Mouse (Mus musculus) Patski (cell line): Measurements from ENCODE around the gene 1700001L19Rik. TPM values are rescaled to one million over a fixed set of nuclear protein-coding genes. Genes with fewer than 3 reads are reported as not detected.

Source experiments
- ATAC-seq: fragments of 100-300 bp; one replicate; pipeline ENCODE4 v1.8.0; 2021
- CTCF ChIA-PET: fragments of 350-600 bp; sonication (Branson Sonifier 250); formaldehyde crosslinking; loops from one replicate; lab custom pipeline; 2022; ENCODE audit warnings: inconsistent platforms; lab: Charles Lee
- POLR2A ChIA-PET: fragments of 350-600 bp; sonication (Branson Sonifier 250); formaldehyde crosslinking; loops from one replicate; lab custom pipeline; 2022; ENCODE audit warnings: antibody characterized with exemption, inconsistent platforms; lab: Charles Lee
- DNase-seq: peaks from one replicate; pipeline ENCODE4 v3.0.0-alpha.2; 2011; ENCODE audit warnings: low read depth, low spot score
- H3K27me3 ChIP-seq: fragments of 371-371 bp; one replicate; pipeline ENCODE4 v1.5.1; 2021
- CTCF ChIP-seq: fragments of 100-300 bp; IDR thresholded peaks from one replicate; pipeline ENCODE4 v1.5.1; 2021
- in situ Hi-C: fragments of 300-500 bp; cut with MboI; formaldehyde crosslinking; loops from 3 replicates; pipeline ENCODE4 v1.11.1; 2018; ENCODE audit warnings: low pct_unique_long_range_greater_than_20kb, mixed read lengths
- polyA plus RNA-seq: library from polyadenylated mRNA; unstranded; gene quantifications from one replicate; pipeline ENCODE4 v1.2.3, GENCODE M21; 2021

Gene 1700001L19Rik
- polyA plus RNA-seq, 1 experiment from 2014 or later = not detected

- ATAC-seq (no peak), DNase-seq (no peak)
- no peaks in the 10 kb centered on the region for H3K27me3 ChIP-seq
- in situ Hi-C loops = loop anchor here (10.0 to 25.0 kb wide), 3 partner anchors 402 to 1052 kb away; no protein-coding TSS in a partner anchor
- no peak for TF ChIP-seq CTCF
- CTCF ChIA-PET = no interaction called here
- POLR2A ChIA-PET = interaction anchor here (0.6 kb wide), 1 partner anchor 469 kb away, joined by 3 read pairs; no protein-coding TSS in a partner anchor
Observed at GRCm38 (mm10) chr13:68603085-68603484, 5.9 kb downstream of the 1700001L19Rik start.

GRCm38 (mm10) chr13:68605689-68606126, 8.5 kb downstream of the 1700001L19Rik start:
- DNase-seq = no peak
- ChIA-PET POLR2A (no interaction called here), CTCF (no interaction called here)
- no peak for TF ChIP-seq CTCF
- H3K27me3 ChIP-seq = no peaks in the 10 kb centered on the region
- no peak for ATAC-seq
- in situ Hi-C loops = loop anchor here (10.0 to 25.0 kb wide), 3 partner anchors 399 to 1049 kb away; no protein-coding TSS in a partner anchor

GRCm38 (mm10) chr13:68607652-68608405, 10.6 kb downstream of the 1700001L19Rik start:
- H3K27me3 ChIP-seq = peaks cover 6% of the 10 kb centered on the region
- ATAC-seq (no peak), DNase-seq (no peak)
- ChIA-PET POLR2A (no interaction called here), CTCF (interaction anchor here (1.4 kb wide), 1 partner anchor 9 kb away, joined by 3 read pairs; no protein-coding TSS in a partner anchor)
- no peak for TF ChIP-seq CTCF
- in situ Hi-C loops = loop anchor here (10.0 to 25.0 kb wide), 3 partner anchors 397 to 1047 kb away; no protein-coding TSS in a partner anchor

GRCm38 (mm10) chr13:68622792-68623191, 25.6 kb downstream of the 1700001L19Rik start:
- in situ Hi-C loops = loop anchor here (25.0 kb wide), 1 partner anchor 465 kb away; no protein-coding TSS in a partner anchor
- ATAC-seq (no peak), DNase-seq (no peak)
- ChIA-PET POLR2A (no interaction called here), CTCF (no interaction called here)
- peaks cover 22% of the 10 kb centered on the region for H3K27me3 ChIP-seq
- TF ChIP-seq CTCF = no peak

DNA sequence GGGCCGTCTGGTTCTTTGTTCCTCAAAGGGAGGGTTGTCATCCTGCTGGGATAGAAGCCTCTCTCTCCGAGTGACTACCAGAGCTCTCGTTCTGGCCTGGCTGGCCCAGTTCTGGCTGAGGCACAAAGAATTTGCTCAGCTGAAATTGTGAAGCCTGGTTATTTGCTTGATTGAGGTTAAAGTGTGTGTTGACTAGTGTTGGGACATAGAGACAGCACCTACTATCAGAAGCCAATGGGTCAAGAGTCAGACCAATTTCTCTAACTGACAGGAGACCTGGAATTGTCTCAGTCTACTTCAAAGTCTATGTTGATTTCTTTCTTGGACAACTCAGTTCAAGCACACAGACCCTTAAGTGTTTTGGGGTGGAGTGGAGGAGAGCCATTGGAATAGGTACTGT, 29.8 kb downstream of the 1700001L19Rik start:
- no peak for TF ChIP-seq CTCF
- DNase-seq (no peak), ATAC-seq (no peak)
- peaks cover 9% of the 10 kb centered on the region for H3K27me3 ChIP-seq
- POLR2A ChIA-PET = no interaction called here
- in situ Hi-C loops = no loop called here
- CTCF ChIA-PET = no interaction called here

- in situ Hi-C loops = no loop called here
- ChIA-PET CTCF (no interaction called here), POLR2A (no interaction called here)
- H3K27me3 ChIP-seq = no peaks in the 10 kb centered on the region
- no peak for TF ChIP-seq CTCF
- DNase-seq (no peak), ATAC-seq (no peak)
Observed at GRCm38 (mm10) chr13:68642786-68643185, 45.6 kb downstream of the 1700001L19Rik start.

Other genes starting within 250 kb of the 1700001L19Rik start
- gene Mtrr, start 15.3 kb upstream of the 1700001L19Rik start, polyA plus RNA-seq = 17.2 TPM
- 16.7 TPM for gene Fastkd3, start 15.2 kb upstream of the 1700001L19Rik start, polyA plus RNA-seq